Mouse (Mus musculus): Measurements from ENCODE around the gene Atp13a3.
"Not testable (repeated sequence)": the region's sequence is repeated elsewhere in the genome, so short reads cannot be mapped to it uniquely, and the experiment has no call there.

The Atp13a3 gene

DNA sequence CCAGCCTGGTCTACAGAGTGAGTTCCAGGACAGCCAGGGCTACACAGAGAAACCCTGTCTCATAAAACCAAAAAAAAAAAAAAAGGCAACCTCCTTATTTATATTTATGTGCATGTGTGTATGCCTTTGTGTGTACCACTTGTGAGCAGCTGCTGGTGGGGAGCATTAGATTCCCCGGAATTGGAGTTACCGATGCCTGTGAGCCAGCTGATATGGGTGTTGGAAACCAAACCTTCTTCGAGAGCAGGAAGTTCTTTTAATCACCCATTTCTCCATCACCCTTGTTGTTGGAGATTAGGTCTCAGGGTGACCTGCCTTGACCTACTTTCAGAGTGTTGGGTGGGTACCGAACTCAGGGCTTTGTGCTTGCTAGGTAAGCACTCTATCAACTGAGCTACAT lies 5.1 kb upstream of the Atp13a3 start:
- no peak for DNase-seq

DNA sequence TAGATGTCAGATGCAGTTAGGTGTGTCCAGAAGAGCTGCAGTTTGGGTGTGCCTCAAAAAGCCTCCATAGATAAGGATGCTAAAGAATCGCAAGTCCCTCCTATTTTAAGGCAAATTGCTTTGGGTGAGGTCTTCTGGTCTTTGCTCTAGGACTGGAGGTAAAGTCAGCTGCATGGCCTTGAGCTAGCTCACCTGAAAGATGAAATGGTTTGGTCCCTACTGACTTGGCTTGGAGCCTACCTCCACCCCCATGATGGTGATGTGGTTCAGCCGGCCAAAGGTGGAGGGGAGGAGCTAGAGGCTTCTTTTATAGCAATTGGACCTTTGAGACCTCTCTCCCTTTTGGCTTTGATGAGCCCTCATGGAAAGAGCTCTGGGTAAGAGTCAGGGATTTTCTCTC lies 1.7 kb upstream of the Atp13a3 start:
- no peak for DNase-seq

DNA sequence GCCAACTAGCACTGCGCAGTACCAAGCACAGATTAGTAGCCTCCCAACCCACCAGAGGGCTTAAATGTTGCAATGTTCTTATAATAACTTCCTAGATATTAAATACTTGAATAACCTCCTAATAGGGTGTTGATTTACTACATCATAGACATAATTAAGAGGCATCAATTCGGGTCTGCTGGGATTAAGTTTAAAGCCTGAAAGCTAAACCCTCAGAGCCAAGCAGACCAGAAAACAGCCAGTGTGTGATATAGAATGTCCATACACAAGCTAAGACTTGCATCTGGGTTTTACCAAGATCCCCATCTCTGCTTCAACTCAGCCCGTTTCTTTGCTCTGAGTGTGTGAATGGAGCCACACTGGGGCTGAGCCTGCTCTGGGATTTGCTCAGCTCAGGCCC lies 2.2 kb downstream of the Atp13a3 start:
- DNase-seq, result no peak

DNA sequence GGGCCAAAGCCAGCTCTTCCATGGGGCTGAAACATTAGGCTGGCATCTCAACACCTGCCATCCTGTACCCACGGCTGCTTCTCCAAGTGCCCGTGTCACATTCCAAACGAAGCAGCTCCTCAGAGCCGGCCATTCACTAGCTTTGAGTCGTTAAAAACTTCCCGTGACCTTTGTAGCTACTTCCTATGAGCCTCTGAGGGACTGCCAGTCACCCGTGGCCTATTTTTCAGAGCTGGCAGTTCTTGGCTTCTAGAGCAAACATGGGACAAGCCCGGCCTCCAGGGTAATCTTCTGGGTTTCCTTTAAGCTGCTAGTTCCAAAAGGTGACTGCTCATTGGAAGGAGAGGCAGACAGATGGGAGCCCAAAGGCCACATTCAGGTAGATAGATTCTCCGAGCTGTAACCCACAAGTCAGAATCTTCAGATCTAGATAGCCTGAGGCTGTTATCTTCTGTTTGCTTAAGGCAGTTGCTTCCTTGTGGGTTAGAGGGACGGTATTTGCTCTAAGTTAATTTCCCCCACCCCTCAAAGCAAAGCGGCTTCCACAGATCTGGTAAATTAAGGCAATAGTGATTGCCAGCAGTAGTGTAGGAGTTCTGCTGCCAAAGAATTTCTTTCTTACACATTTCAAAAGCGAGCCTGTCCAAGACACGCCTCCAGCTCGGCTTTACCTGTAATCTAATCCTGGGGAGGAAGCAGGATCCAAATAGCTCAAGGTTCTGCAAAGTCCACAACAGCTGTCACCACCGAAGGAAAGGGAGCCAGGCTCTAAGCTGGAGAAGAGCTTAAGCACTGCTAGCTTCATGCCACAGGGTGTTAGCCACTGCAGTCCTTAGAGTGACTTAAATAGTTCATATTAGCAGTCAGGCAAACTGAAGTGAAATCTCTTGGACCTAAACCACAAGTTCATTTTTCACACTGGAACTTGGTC lies 8.4 kb downstream of the Atp13a3 start:
- DNase-seq, result peak; percentile 13

DNA sequence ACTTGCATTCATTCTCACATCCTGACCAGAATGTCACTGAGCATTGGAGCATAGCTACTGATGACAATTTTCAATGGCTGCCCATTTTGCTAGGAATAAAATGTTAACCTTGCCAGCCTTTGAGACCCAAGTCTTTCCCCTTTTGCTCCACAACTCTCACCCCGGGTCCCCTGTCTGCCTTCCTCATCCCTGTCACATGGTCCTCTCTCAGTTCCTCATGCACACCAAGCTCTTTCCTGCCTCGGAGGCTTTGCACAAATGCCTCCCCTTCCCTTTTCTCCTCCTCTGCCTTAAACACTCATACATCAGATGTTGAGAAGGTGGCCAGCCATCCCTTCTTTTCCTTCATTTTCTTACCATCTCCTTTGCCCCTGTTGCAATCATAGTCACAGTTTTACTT lies 10.6 kb downstream of the Atp13a3 start:
- DNase-seq, result no peak

DNA sequence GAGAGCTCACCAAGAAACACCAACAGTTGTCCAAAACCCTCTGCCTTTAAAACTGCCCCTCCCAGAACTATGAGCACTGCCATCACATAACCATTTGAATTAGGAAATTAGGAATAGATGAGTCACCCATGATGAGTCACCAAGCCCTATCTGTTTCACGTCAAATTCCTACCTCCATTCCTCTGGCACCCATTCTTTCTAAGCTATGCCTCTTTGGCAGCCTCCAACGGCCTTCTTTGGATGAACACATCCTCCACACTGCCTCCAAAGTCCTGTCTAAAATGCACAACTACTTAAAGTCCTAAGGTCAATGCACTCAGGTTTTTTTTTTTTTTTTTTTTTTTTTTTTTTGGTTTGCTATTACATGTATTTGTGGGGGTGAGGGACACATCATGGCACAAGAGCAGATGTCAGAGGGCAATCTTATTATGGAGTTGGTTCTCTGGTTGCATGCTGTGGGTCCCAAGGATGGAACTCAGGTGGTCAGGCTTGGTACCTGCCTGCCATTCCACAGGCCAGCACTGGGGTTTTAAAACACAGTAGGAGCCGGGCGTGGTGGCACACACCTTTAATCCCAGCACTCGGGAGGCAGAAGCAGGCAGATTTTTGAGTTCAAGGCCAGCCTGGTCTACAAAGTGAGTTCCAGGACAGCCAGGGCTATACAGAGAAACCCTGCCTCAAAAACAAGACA lies 15.0 kb downstream of the Atp13a3 start:
- no peak for DNase-seq

DNA sequence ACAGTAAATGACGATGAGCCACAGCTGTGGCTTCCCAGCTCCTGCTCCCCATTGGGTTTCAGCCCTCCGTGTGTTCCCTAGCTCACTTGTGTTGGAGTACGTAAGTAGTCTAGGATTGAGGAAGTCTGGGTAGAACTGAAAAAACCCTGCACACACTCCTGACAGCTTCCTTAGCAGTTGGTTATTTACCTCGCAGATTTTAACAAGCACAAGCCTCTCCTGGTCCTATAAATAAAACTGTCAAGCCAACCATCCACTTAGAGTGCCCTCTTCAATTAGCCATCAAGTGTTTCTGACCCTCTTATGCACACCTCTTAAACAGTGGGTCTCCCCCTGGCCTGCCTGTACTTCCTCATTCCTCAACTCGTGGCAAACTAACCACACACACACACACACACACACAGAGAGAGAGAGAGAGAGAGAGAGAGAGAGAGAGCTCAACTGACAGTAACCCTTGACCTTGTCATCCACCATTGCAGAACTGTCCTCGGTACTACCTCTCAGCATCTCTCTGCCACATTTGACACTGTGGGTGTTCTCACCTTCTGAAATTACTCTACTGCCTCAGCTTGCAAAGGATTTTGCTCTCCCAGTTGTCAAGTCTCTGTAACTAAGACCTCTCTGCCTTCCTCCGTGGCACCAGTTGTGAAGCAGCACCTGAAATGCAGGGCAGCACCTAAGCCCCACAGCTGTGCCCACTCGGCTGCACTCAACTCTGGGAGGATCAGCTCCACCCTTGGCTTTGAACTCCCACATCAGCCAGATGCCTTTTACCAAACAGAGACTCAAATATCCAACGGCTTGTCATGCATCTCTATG lies 15.7 kb downstream of the Atp13a3 start:
- no peak for DNase-seq

DNA sequence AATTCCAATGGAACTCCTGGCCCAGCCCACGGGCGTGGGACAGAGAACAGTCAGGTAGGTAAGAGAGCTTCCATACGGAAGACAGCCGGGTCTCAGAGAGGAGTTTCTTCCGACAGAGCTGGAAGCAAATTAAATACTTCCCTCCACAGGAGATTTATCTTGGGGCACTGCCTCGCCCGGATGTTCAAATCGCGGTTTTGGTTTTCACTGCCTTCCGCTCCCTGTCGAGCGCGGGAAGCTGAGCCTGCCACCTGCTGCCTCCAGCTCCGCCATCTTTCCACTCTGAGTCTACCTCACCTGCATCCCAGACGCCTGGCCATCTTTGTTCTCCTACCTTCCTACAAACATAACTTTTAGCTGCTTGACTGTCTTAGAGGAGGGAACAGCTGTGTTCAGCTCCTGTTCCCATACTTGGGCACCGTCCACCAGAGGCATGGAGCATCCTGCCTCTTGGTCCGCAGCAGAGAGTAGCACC lies 16.5 kb downstream of the Atp13a3 start:
- DNase-seq, result peak; percentile 69

DNA sequence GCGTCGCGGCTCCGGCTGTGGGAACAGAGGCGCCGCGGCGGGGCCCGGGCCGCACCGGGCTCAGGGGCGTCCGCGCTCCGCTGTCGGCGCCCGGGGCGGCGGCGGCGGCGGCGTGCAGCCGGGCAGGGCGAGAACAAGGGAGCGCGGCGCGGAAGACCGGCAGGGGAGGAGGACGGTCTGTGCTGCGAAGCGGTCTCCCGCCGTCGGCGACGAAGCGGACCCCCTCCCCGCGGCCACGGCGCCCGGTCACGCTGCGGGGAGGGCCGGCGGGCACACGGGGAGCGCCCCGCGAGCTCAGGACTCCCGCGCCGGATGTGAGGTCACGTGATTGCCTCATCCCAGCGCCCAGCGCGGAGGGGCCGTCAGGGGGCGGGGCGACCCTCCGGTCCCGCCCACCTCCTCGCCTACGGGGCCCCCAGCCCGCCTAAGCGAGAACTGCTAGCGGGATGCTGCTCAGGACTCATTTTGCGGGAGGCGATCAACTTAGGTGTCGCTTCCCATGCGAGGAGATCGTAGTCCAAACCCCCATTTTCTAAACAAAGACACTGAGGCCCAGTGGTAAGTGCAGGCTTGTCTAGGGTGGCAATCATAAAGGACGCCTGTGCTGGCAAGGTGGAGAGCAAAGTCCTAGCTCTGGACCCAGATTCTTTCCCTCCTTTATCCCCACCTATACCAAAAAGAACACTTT lies 17.1 kb downstream of the Atp13a3 start:
- peak; percentile 97 for DNase-seq

DNA sequence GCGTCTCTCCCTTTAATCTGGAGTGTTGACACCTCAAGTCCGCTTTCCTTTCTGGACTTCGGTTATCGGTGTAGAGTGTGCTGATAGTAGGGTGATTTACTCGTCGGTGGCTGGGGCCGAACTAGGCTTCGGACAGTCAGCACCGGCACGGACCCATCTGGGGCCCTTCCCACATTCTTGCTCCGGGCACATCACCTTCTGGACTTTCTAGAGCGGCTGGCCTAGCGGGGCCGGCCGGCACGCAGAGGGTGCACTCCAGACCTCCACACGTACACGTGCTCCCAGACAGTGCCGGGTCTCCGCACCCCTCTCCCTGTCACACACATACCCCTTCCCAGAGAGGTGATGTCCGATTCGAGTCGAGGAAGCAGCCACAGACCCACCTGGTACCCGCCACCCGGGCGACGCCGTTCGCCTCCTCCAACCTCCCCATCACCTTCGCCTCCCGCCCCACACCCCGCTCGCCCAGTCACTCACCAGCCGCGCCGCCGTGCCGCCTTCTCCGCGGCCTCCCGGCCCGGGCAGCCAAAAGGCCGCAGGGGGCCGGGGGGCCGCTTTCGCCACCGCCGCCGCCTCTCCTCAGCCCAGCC lies 17.8 kb downstream of the Atp13a3 start:
- DNase-seq, result peak; percentile 47

DNA sequence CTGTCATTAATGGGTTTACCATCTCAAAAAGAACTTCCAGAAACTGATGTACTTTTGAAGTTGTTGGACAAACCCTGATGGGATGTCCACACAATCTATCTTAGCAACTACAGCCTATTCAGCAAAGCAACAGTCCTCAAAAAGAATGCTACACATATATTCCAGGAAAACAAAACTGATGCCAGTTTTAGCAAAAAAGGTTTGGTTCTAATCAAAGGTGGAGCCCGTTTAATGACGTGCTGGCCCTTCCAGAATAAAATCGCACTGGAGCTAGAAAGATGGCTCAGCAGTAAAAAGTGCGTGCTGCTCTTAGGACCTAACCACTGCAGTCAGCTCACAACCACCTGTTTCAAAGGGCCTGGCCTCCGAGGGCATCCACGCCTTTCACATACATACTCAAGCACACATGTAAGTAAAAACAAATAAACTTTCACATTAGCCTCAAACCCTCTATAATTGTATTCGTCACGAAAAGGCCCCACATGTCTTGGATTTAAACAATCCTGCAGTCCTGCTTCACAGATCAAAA lies 18.8 kb downstream of the Atp13a3 start:
- DNase-seq, result no peak

DNA sequence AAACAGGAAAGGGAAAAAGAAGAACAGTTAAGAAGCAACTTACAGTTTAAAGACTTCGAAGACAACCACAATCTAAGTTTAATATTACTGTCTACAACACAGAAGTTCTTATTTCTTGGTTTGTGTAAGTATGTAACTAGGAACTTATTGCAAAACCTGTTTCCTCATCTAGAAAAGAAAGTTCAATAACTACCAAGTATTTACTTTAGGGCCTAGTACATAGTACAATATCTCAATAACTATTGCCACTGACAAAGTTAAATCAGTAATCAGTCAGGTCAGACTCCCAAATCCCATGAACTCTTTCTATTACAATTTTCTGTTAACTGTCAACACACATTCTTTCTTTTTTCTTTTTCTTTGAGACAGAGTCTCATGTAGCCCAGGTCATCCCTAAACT lies 20.2 kb downstream of the Atp13a3 start:
- DNase-seq, result no peak

DNA sequence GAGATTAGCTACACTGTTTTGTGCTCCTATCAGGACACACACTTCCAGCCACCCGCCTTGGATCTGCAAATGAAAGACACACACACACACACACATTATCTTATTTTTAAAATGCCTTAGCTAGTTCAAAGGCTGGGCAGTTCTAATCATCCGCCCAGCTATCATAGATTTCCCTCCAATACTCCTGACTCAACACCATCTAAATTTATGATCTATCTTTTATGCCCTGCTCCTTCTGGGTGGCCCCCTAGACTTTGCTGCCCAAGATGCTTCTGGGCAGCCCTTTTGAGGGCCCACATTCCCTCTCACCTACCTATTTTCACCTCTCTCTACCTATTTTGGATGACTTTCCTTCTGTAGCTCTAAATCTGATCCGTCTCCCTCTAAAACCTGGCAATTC lies 29.5 kb downstream of the Atp13a3 start:
- no peak for DNase-seq

DNA sequence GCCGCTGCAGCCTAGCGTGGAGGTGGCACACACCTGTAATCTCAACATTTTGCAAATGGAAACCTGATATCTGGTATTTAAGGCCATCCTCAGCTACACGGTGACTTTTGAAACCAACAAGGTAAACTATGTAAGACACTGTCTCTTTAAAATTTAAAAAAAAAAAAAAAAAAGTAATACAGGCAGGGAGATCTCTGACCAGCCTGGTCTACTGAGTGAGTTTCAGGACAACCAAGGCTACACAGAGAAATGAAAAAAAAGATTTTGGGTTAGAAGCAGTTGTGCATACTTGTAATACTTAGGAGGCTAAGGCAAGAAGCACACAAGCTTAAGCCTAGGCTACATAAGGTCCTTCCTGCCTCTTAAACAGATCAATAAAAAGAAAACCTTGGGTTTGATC lies 30.8 kb downstream of the Atp13a3 start:
- no peak for DNase-seq

DNA sequence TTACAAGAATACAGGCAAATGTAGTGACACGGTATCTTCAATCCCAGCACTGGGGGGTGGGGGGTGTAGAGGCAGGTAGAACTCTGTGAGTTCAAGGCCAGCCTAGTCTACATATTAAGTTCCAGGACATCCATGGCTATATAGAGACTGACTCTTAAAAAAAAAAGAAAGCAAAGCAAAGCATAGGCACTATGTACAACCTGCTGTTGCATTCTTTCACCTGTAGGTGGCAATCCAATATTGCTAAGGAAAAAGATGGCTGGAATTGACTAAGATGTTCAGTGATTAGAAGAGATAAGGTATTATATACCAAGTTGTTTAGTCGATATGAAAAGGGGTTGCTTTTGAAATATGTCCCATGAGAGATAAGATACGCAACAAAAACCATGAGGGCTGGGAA lies 31.5 kb downstream of the Atp13a3 start:
- DNase-seq, result peak; percentile 72

DNA sequence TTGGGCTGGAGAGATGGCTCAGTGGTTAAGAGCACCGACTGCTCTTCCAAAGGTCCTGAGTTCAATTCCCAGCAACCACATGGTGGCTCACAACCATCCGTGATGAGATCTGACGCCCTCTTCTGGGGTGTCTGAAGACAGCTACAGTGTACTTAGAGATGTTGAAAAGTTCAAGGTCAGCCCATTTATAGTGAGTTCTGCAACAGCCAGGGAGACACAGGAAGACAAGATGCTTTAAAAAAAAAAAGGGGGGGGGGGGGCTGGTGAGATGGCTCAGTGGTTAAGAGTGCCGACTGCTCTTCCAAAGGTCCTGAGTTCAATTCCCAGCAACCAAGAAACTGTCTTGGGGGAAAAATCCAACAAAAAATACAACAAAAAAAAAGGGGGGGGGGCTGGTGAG lies 32.5 kb downstream of the Atp13a3 start:
- not testable (repeated sequence) for DNase-seq

DNA sequence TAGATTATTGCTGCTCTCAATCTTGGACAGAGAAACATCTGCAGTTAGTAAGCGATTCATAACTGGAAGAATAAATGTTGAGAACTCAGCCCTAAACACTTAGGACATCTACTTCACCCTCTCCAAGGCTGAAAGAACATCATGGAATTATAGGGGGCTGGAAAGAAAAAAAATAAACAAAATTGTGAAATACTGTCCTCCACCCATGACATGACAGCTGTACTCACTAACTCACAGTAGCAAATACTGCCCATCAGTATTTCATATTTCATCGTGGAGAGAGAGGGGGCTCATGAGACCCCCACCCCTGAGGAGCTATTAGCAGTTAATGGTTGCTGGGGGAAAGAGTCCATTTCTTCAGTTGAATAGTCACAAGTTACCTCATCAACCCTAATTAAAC lies 38.4 kb downstream of the Atp13a3 start:
- DNase-seq, result no peak

DNA sequence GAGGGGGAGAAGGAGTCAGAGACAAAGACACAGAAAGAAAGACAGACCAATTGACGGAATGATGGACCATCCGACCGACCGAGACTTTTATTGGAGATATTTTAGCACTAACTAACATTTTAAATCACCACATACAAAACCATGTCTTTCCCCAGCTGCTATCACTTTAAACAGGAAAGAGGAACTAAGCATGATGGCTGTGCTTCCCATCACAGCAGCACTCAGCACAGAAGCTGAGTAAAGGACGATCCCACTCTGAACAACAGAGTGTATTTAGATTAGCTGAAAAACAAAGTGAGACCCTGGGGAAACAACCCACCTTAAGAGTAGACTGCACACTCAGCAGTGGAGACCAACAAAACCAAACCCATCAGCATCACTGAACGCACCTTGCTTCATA lies 41.2 kb downstream of the Atp13a3 start:
- no peak for DNase-seq

DNA sequence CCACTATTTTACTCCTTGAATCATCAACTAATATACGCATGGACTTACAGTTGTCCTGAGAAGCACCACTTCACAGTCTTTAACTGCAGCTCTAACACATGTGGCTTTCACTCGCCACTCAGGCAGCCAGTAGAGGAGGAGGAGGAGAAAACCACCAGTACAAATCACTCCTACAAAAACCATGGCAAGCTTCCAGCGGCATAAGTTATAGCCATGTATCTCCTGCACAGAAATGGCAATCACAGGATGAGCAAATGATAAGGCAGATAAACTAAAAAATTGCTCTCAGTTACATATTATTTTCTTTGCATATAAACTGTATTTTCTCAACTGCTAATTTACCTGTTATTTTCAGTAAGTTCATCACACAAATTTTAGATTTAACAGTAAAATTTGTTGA lies 43.2 kb downstream of the Atp13a3 start:
- DNase-seq, result no peak

DNA sequence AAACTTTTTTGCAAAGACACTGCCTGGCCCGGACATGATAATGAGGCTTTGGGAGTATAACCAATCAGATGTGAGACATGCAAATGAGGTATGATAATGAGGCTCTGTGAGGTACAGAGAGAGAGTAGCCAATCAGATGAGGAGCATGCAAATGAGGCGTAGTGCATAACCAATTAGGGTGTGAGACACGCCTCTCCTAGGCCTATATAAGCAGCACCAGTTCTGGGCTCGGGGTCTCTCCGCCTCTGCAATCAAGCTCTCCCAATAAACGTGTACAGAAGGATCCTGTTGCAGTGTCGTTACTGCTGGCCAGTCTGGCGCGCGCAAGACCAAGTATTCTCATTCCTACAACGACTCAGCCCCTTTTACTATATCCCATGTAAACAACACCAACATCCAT lies 52.3 kb downstream of the Atp13a3 start:
- not testable (repeated sequence) for DNase-seq

DNA sequence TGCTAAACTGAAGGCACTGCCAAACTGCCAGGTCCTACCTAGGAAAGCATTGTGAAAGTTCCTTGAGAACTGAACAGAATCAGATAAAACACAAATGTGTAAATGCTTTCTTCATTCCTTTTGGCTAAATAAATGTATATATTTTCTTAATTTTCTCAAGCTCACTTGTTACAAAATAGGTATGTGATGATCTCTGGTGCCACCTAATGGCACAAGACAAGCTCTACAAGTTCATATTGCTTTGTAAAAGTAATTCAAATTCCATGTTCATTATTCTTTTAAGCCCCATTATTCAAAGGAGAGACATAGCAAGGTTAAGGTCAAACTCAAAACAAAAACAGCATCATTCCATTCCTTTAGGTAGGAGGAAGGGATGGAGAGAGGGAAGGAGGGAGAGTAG lies 91.5 kb downstream of the Atp13a3 start:
- peak; percentile 55 for DNase-seq

DNA sequence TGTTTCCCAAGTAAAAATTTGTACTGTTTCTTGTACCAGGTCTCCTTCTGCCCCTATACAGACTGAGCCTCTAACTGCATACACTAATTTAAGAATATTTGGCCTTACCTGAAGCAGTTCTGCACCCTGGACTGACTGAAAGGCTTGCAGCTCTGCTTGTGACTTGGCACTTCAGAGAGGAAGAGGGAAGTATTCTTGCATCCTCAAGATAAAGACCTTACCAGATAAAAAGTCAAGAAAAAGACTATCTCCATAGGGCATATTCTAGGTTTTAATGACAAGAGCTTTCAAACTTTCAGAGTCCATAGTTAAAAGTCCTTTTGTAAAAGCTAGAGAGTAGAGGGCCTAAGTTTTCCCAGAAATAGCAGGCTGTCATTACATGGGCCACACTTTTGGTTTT lies 95.1 kb downstream of the Atp13a3 start, which contains the start of gene Gp5:
Gene Gp5 (minus strand): TSS at position 133 of the 400 bp plus-strand sequence.
- no peak for DNase-seq
